Mouse (Mus musculus) right cerebral cortex, postnatal 4 days (tissue): ENCODE results near the gene Fam234b.

Source experiments
- DNase-seq: peaks from one replicate; pipeline ENCODE4 v3.0.0-alpha.2; 2022

The Fam234b gene

GRCm38 (mm10) chr6:135232443-135233182 lies 34.8 kb downstream of the Fam234b start:
- no peak for DNase-seq

- no peak for DNase-seq
These were observed 38.0 kb downstream of the Fam234b start for GRCm38 (mm10) chr6:135235742-135236141.

- DNase-seq = no peak
These were observed 38.8 kb downstream of the Fam234b start for GRCm38 (mm10) chr6:135236576-135236975.

GRCm38 (mm10) chr6:135237326-135237725 lies 39.5 kb downstream of the Fam234b start:
- no peak for DNase-seq

- DNase-seq = no peak
These were observed 40.4 kb downstream of the Fam234b start for GRCm38 (mm10) chr6:135238211-135238610.

- DNase-seq = no peak
These were observed 42.6 kb downstream of the Fam234b start for GRCm38 (mm10) chr6:135240361-135240760.

- DNase-seq = no peak
These were observed 47.8 kb downstream of the Fam234b start for GRCm38 (mm10) chr6:135245586-135245985.

- DNase-seq = no peak
These were observed 50.1 kb downstream of the Fam234b start for GRCm38 (mm10) chr6:135247861-135248260.

- peak; percentile 73 for DNase-seq
These were observed 52.2 kb downstream of the Fam234b start for GRCm38 (mm10) chr6:135249846-135250531.

- DNase-seq = no peak
These were observed 53.3 kb downstream of the Fam234b start for GRCm38 (mm10) chr6:135250926-135251699.

- DNase-seq = peak; percentile 23
These were observed 54.3 kb downstream of the Fam234b start for GRCm38 (mm10) chr6:135251849-135252727.

- peak; percentile 85 for DNase-seq
These were observed 54.9 kb downstream of the Fam234b start for GRCm38 (mm10) chr6:135252728-135253077.

- no peak for DNase-seq
These were observed 56.4 kb downstream of the Fam234b start, which contains the start of gene Gsg1 for GRCm38 (mm10) chr6:135254153-135254552. Gene Gsg1, minus strand, starts transcription at chr6:135254351.

- DNase-seq = no peak
These were observed 62.7 kb downstream of the Fam234b start for GRCm38 (mm10) chr6:135260435-135260834.

- DNase-seq = no peak
These were observed 63.3 kb downstream of the Fam234b start for GRCm38 (mm10) chr6:135261124-135261523.

GRCm38 (mm10) chr6:135262565-135262964 lies 64.8 kb downstream of the Fam234b start:
- DNase-seq = no peak

GRCm38 (mm10) chr6:135264136-135264535 lies 66.4 kb downstream of the Fam234b start:
- DNase-seq = no peak

- DNase-seq = no peak
These were observed 68.3 kb downstream of the Fam234b start for GRCm38 (mm10) chr6:135266056-135266455.

GRCm38 (mm10) chr6:135267221-135267620 lies 69.4 kb downstream of the Fam234b start:
- no peak for DNase-seq

- no peak for DNase-seq
These were observed 70.6 kb downstream of the Fam234b start for GRCm38 (mm10) chr6:135268392-135268791.

- DNase-seq = no peak
These were observed 71.8 kb downstream of the Fam234b start for GRCm38 (mm10) chr6:135269626-135270025.

GRCm38 (mm10) chr6:135271761-135272160 lies 74.0 kb downstream of the Fam234b start:
- DNase-seq = no peak

- no peak for DNase-seq
These were observed 75.3 kb downstream of the Fam234b start for GRCm38 (mm10) chr6:135273066-135273465.
